Mouse (Mus musculus): ENCODE measurements at regions not wholly inside any gene's neighbourhood (a gene's known extent, or its start where the extent isn't known, plus 50 kb on each side); places are given as distances from the start of the nearest gene placed in this dataset.

GRCm38 (mm10) chr15:11572063-11572462, 172.6 kb upstream of the Tars start:
- no peak for DNase-seq

GRCm38 (mm10) chr15:11565503-11566031, 166.1 kb upstream of the Tars start:
- peak in 1 of 2 experiments; percentile 4 for DNase-seq

- no peak for DNase-seq
Measured at GRCm38 (mm10) chr15:11552568-11552967, 153.1 kb upstream of the Tars start.

GRCm38 (mm10) chr15:11552110-11552509, 152.6 kb upstream of the Tars start:
- no peak for DNase-seq

GRCm38 (mm10) chr15:11539485-11539884, 140.0 kb upstream of the Tars start:
- no peak for DNase-seq

- no peak for DNase-seq
Measured at GRCm38 (mm10) chr15:11536076-11536620, 136.7 kb upstream of the Tars start.

GRCm38 (mm10) chr15:11534404-11535251, 135.2 kb upstream of the Tars start:
- no peak for DNase-seq

GRCm38 (mm10) chr15:11533616-11534015, 134.2 kb upstream of the Tars start:
- no peak for DNase-seq

- DNase-seq = peak; percentile 9 to 20
Measured at GRCm38 (mm10) chr15:11533002-11533610, 133.6 kb upstream of the Tars start.

GRCm38 (mm10) chr15:11532536-11532935, 133.1 kb upstream of the Tars start:
- no peak for DNase-seq

- no peak for DNase-seq
Measured at GRCm38 (mm10) chr15:11529819-11530810, 130.7 kb upstream of the Tars start.

GRCm38 (mm10) chr15:11524337-11525106, 125.1 kb upstream of the Tars start:
- DNase-seq = no peak

- no peak for DNase-seq
Measured at GRCm38 (mm10) chr15:11518565-11518964, 119.1 kb upstream of the Tars start.

- DNase-seq = no peak
Measured at GRCm38 (mm10) chr15:11517892-11518291, 118.4 kb upstream of the Tars start.

GRCm38 (mm10) chr15:11505076-11505639, 105.7 kb upstream of the Tars start:
- DNase-seq = no peak

GRCm38 (mm10) chr15:11496436-11496835, 97.0 kb upstream of the Tars start:
- DNase-seq = no peak

GRCm38 (mm10) chr15:11489116-11489515, 89.7 kb upstream of the Tars start:
- no peak for DNase-seq

GRCm38 (mm10) chr15:11487268-11487783, 87.9 kb upstream of the Tars start:
- no peak for DNase-seq

GRCm38 (mm10) chr15:11483916-11484315, 84.5 kb upstream of the Tars start:
- no peak for DNase-seq

- DNase-seq = no peak
Measured at GRCm38 (mm10) chr15:11479166-11479944, 79.9 kb upstream of the Tars start.

All from heart, adult 18-20 months (tissue).